Mouse (Mus musculus) cerebellum, adult (tissue): Measurements from ENCODE around the gene Kcnip1.
A peak's percentile ranks its signal among the peaks of the same experiment; 100 is the strongest.

Experiments
- ATAC-seq: cut with Nextera tagmentation; 2 replicates; pipeline ENCODE4 v1.9.2; 2017; ENCODE audit warnings: mild to moderate bottlenecking, moderate library complexity, mixed read lengths; ENCODE audit not compliant: insufficient number of reproducible peaks, low FRiP score, low TSS enrichment

Kcnip1 gene

GRCm38 (mm10) chr11:33944067-33944785, 48.7 kb downstream of the Kcnip1 start:
- ATAC-seq: no peak

- ATAC-seq: no peak
Measured at GRCm38 (mm10) chr11:33943565-33943964, 49.4 kb downstream of the Kcnip1 start.

- ATAC-seq: no peak
Measured at GRCm38 (mm10) chr11:33939456-33940113, 53.4 kb downstream of the Kcnip1 start.

- ATAC-seq: no peak
Measured at GRCm38 (mm10) chr11:33938561-33939274, 54.2 kb downstream of the Kcnip1 start.

GRCm38 (mm10) chr11:33937641-33938040, 55.3 kb downstream of the Kcnip1 start:
- ATAC-seq: no peak

- no peak for ATAC-seq
Measured at GRCm38 (mm10) chr11:33934286-33934685, 58.7 kb downstream of the Kcnip1 start.

- no peak for ATAC-seq
Measured at GRCm38 (mm10) chr11:33932386-33933111, 60.4 kb downstream of the Kcnip1 start.

- no peak for ATAC-seq
Measured at GRCm38 (mm10) chr11:33931836-33932385, 61.0 kb downstream of the Kcnip1 start.

GRCm38 (mm10) chr11:33929412-33929811, 63.5 kb downstream of the Kcnip1 start:
- no peak for ATAC-seq

GRCm38 (mm10) chr11:33928658-33929057, 64.3 kb downstream of the Kcnip1 start:
- ATAC-seq: no peak; the same call in 1 of the 2 replicates

- ATAC-seq: no peak
Measured at GRCm38 (mm10) chr11:33927836-33928235, 65.1 kb downstream of the Kcnip1 start.

- no peak for ATAC-seq
Measured at GRCm38 (mm10) chr11:33927321-33927720, 65.6 kb downstream of the Kcnip1 start.

GRCm38 (mm10) chr11:33926551-33926950, 66.4 kb downstream of the Kcnip1 start:
- ATAC-seq: no peak

GRCm38 (mm10) chr11:33925778-33926177, 67.2 kb downstream of the Kcnip1 start:
- no peak for ATAC-seq

- no peak for ATAC-seq
Measured at GRCm38 (mm10) chr11:33923031-33923430, 69.9 kb downstream of the Kcnip1 start.

- no peak for ATAC-seq
Measured at GRCm38 (mm10) chr11:33921451-33921850, 71.5 kb downstream of the Kcnip1 start.

- ATAC-seq: no peak
Measured at GRCm38 (mm10) chr11:33919826-33920225, 73.1 kb downstream of the Kcnip1 start.

GRCm38 (mm10) chr11:33918424-33918823, 74.5 kb downstream of the Kcnip1 start:
- no peak for ATAC-seq

GRCm38 (mm10) chr11:33917574-33917973, 75.4 kb downstream of the Kcnip1 start:
- peak; percentile 39; the same call in 1 of the 2 replicates for ATAC-seq

GRCm38 (mm10) chr11:33914216-33914615, 78.7 kb downstream of the Kcnip1 start:
- ATAC-seq: no peak
